Mouse (Mus musculus) macrophage (primary cell): ENCODE data around the gene Ces2h. TPM values are rescaled to one million over a fixed set of nuclear protein-coding genes. Genes with fewer than 3 reads are reported as not detected.
"Not testable (repeated sequence)": the region's sequence is repeated elsewhere in the genome, so short reads cannot be mapped to it uniquely, and the experiment has no call there.

Source experiments
- H3K27ac ChIP-seq: fragments of 350-480 bp; formaldehyde crosslinking; 2 replicates; pipeline ENCODE4 v1.9.0; 2021
- H3K36me3 ChIP-seq: fragments of 350-480 bp; formaldehyde crosslinking; 2 replicates; pipeline ENCODE4 v1.9.0; 2021; ENCODE audit errors: inconsistent target
- H3K4me3 ChIP-seq: fragments of 350-480 bp; formaldehyde crosslinking; 2 replicates; pipeline ENCODE4 v1.9.0; 2021; ENCODE audit errors: inconsistent target
- H3K79me2 ChIP-seq: fragments of 350-480 bp; formaldehyde crosslinking; 2 replicates; pipeline ENCODE4 v1.9.0; 2021; ENCODE audit errors: inconsistent target
- WGBS: methylation state at CpG from one replicate; pipeline ENCODE4 v1.1.7; 2026; ENCODE audit warnings: inconsistent platforms; ENCODE audit not compliant: missing documents; 5-methylcytosine and 5-hydroxymethylcytosine counted together
- polyA plus RNA-seq: library from polyadenylated mRNA; stranded (reverse); fragments of 250-400 nt; gene quantifications from 3 replicates; pipeline ENCODE4 v1.2.4, GENCODE M21; 2018; ENCODE audit warnings: inconsistent platforms

Ces2h gene
- polyA plus RNA-seq, 1 experiment from 2014 or later, result not detected

GRCm38 (mm10) chr8:105045824-105046401 is 45.3 kb downstream of the Ces2h start:
- no peaks in the 10 kb centered on the region for H3K36me3 ChIP-seq
- no peak overlapping the region for H3K27ac ChIP-seq
- H3K4me3 ChIP-seq, result no peak overlapping the region
- 73% methylated on average over 3 of the region's 3 CpGs for WGBS
- H3K79me2 ChIP-seq, result no peaks in the 10 kb centered on the region

GRCm38 (mm10) chr8:105048371-105048854 is 47.8 kb downstream of the Ces2h start, which contains the start of gene Ces3a:
TSS of gene Ces3a (plus strand) at chr8:105048601.
- H3K4me3 ChIP-seq, result no peak within 1 kb of the TSS
- H3K36me3 ChIP-seq, result no peaks in the 10 kb centered on the region
- H3K27ac ChIP-seq, result no peak within 1 kb of the TSS
- no peaks in the 10 kb centered on the region for H3K79me2 ChIP-seq
- 87% methylated on average over 3 of the region's 3 CpGs for WGBS

GRCm38 (mm10) chr8:105056211-105056610 is 55.6 kb downstream of the Ces2h start:
- Histone ChIP-seq H3K36me3 (no peaks in the 10 kb centered on the region), H3K79me2 (no peaks in the 10 kb centered on the region), H3K4me3 (no peak overlapping the region), H3K27ac (no peak overlapping the region)
- 87% methylated on average over 4 of the region's 4 CpGs for WGBS

GRCm38 (mm10) chr8:105060056-105060455 is 59.4 kb downstream of the Ces2h start:
- Histone ChIP-seq H3K36me3 (no peaks in the 10 kb centered on the region), H3K27ac (no peak overlapping the region), H3K79me2 (no peaks in the 10 kb centered on the region), H3K4me3 (no peak overlapping the region)

GRCm38 (mm10) chr8:105066761-105067160 is 66.1 kb downstream of the Ces2h start:
- Histone ChIP-seq H3K36me3 (no peaks in the 10 kb centered on the region), H3K27ac (no peak overlapping the region), H3K4me3 (no peak overlapping the region), H3K79me2 (no peaks in the 10 kb centered on the region)
- WGBS, result 17% methylated on average over 1 of the region's 1 CpGs

GRCm38 (mm10) chr8:105067905-105068304 is 67.3 kb downstream of the Ces2h start:
- H3K79me2 ChIP-seq, H3K36me3 ChIP-seq, H3K27ac ChIP-seq, H3K4me3 ChIP-seq: not testable (repeated sequence)
- WGBS, result 84% methylated on average over 7 of the region's 7 CpGs

GRCm38 (mm10) chr8:105068971-105069370 is 68.3 kb downstream of the Ces2h start:
- Histone ChIP-seq H3K36me3 (no peaks in the 10 kb centered on the region), H3K79me2 (no peaks in the 10 kb centered on the region), H3K4me3 (no peak overlapping the region), H3K27ac (no peak overlapping the region)

Other genes starting within 250 kb of the Ces2h start
- gene Ces2b, start 169.3 kb upstream of the Ces2h start, polyA plus RNA-seq, result not detected in 3 replicates
- gene Ces2c, start 153.8 kb upstream of the Ces2h start, polyA plus RNA-seq, result not detected in 3 replicates
- gene Ces2e, start 74.6 kb upstream of the Ces2h start, polyA plus RNA-seq, result not detected in 3 replicates
- not detected in 3 replicates for gene Ces2f, start 53.5 kb upstream of the Ces2h start, polyA plus RNA-seq
- not detected in 3 replicates for gene Ces2g, start 39.1 kb upstream of the Ces2h start, polyA plus RNA-seq
- gene Ces3a, start 47.7 kb downstream of the Ces2h start, polyA plus RNA-seq, result not detected in 3 replicates
- not detected in 3 replicates for gene Ces3b, start 82.9 kb downstream of the Ces2h start, polyA plus RNA-seq
- gene Ces4a, start 130.9 kb downstream of the Ces2h start, polyA plus RNA-seq, result not detected in 3 replicates
- gene Cbfb, start 169.8 kb downstream of the Ces2h start, polyA plus RNA-seq, result 59.1 to 125 TPM (median 65.1 TPM) in 3 replicates
- gene D230025D16Rik, start 224.3 kb downstream of the Ces2h start, polyA plus RNA-seq, result 15.2 to 26.7 TPM (median 16.3 TPM) in 3 replicates